Mouse (Mus musculus): ENCODE data around the gene Atp8a1. TPM values are rescaled to one million over a fixed set of nuclear protein-coding genes. Genes with fewer than 3 reads are reported as not detected.
"Not testable (repeated sequence)": the region's sequence is repeated elsewhere in the genome, so short reads cannot be mapped to it uniquely, and the experiment has no call there.

Gene Atp8a1
- total RNA-seq, 2 experiments from 2014 or later: 16.6 to 36.1 TPM

- DNase-seq (ENCODE audit: low spot score in 2 of 2): no peak
Measured at GRCm38 (mm10) chr5:67828356-67828755, 18.9 kb downstream of the Atp8a1 start.

GRCm38 (mm10) chr5:67826935-67827334 is 20.3 kb downstream of the Atp8a1 start:
- no peak for DNase-seq (ENCODE audit: low spot score in 2 of 2)

- DNase-seq (ENCODE audit: low spot score in 2 of 2): no peak
Measured at GRCm38 (mm10) chr5:67826278-67826677, 21.0 kb downstream of the Atp8a1 start.

- no peak for DNase-seq (ENCODE audit: low spot score in 2 of 2)
Measured at GRCm38 (mm10) chr5:67824600-67824999, 22.6 kb downstream of the Atp8a1 start.

GRCm38 (mm10) chr5:67823771-67824170 is 23.5 kb downstream of the Atp8a1 start:
- DNase-seq (ENCODE audit: low spot score in 2 of 2): no peak

GRCm38 (mm10) chr5:67822619-67823018 is 24.6 kb downstream of the Atp8a1 start:
- DNase-seq (ENCODE audit: low spot score in 2 of 2): no peak

GRCm38 (mm10) chr5:67821987-67822401 is 25.2 kb downstream of the Atp8a1 start:
- DNase-seq (ENCODE audit: low spot score in 2 of 2): no peak

- no peak for DNase-seq (ENCODE audit: low spot score in 2 of 2)
Measured at GRCm38 (mm10) chr5:67821185-67821584, 26.0 kb downstream of the Atp8a1 start.

GRCm38 (mm10) chr5:67819451-67819850 is 27.8 kb downstream of the Atp8a1 start:
- DNase-seq (ENCODE audit: low spot score in 2 of 2): no peak

GRCm38 (mm10) chr5:67815572-67816325 is 31.5 kb downstream of the Atp8a1 start:
- no peak for DNase-seq (ENCODE audit: low spot score in 2 of 2)

GRCm38 (mm10) chr5:67815060-67815459 is 32.2 kb downstream of the Atp8a1 start:
- DNase-seq (ENCODE audit: low spot score in 2 of 2): not testable (repeated sequence)

GRCm38 (mm10) chr5:67814437-67814965 is 32.7 kb downstream of the Atp8a1 start:
- DNase-seq (ENCODE audit: low spot score in 2 of 2): no peak

GRCm38 (mm10) chr5:67813334-67813733 is 33.9 kb downstream of the Atp8a1 start:
- no peak for DNase-seq (ENCODE audit: low spot score in 2 of 2)

- DNase-seq (ENCODE audit: low spot score in 2 of 2): no peak
Measured at GRCm38 (mm10) chr5:67802174-67803030, 44.8 kb downstream of the Atp8a1 start.

GRCm38 (mm10) chr5:67800801-67801200 is 46.4 kb downstream of the Atp8a1 start:
- DNase-seq (ENCODE audit: low spot score in 2 of 2): no peak

- DNase-seq (ENCODE audit: low spot score in 2 of 2): no peak
Measured at GRCm38 (mm10) chr5:67799785-67800184, 47.4 kb downstream of the Atp8a1 start.

- no peak for DNase-seq (ENCODE audit: low spot score in 2 of 2)
Measured at GRCm38 (mm10) chr5:67798348-67798747, 48.9 kb downstream of the Atp8a1 start.

GRCm38 (mm10) chr5:67797006-67797958 is 50.0 kb downstream of the Atp8a1 start:
- DNase-seq (ENCODE audit: low spot score in 2 of 2): no peak

- no peak for DNase-seq (ENCODE audit: low spot score in 2 of 2)
Measured at GRCm38 (mm10) chr5:67794129-67794800, 53.0 kb downstream of the Atp8a1 start.

- DNase-seq (ENCODE audit: low spot score in 2 of 2): no peak
Measured at GRCm38 (mm10) chr5:67782775-67783174, 64.5 kb downstream of the Atp8a1 start.

Data from adrenal gland, adult 18-20 months (tissue).